Mouse (Mus musculus): ENCODE results near the gene Haus2.
"Not testable (repeated sequence)": the region's sequence is repeated elsewhere in the genome, so short reads cannot be mapped to it uniquely, and the experiment has no call there.

Gene Haus2

GRCm38 (mm10) chr2:120608830-120609723 lies at the start of gene Haus2, which contains the start of gene Lrrc57:
Gene Haus2, plus strand, starts transcription at chr2:120609383.
Gene Lrrc57, minus strand, starts transcription at chr2:120609520.
- peak; percentile 86 for DNase-seq (ENCODE audit: low spot score)

- no peak for DNase-seq (ENCODE audit: low spot score)
These were observed 47.7 kb upstream of the Haus2 start for GRCm38 (mm10) chr2:120561524-120561923.

GRCm38 (mm10) chr2:120562859-120563234 lies 46.3 kb upstream of the Haus2 start:
- no peak for DNase-seq (ENCODE audit: low spot score)

- DNase-seq (ENCODE audit: low spot score): peak; percentile 77
These were observed 45.8 kb upstream of the Haus2 start, which contains the start of gene Zfp106 for GRCm38 (mm10) chr2:120563235-120563990. Gene Zfp106, minus strand, starts transcription at chr2:120563843.

GRCm38 (mm10) chr2:120564548-120565188 lies 44.5 kb upstream of the Haus2 start:
- DNase-seq (ENCODE audit: low spot score): not testable (repeated sequence)

- DNase-seq (ENCODE audit: low spot score): no peak
These were observed 43.8 kb upstream of the Haus2 start for GRCm38 (mm10) chr2:120565363-120565762.

- peak; percentile 85 for DNase-seq (ENCODE audit: low spot score)
These were observed 42.0 kb upstream of the Haus2 start, which contains the start of gene Snap23 for GRCm38 (mm10) chr2:120566886-120567797. Gene Snap23, plus strand, starts transcription at chr2:120567671.

GRCm38 (mm10) chr2:120567798-120568320 lies 41.3 kb upstream of the Haus2 start:
- DNase-seq (ENCODE audit: low spot score): no peak

- no peak for DNase-seq (ENCODE audit: low spot score)
These were observed 38.1 kb upstream of the Haus2 start for GRCm38 (mm10) chr2:120571081-120571480.

- DNase-seq (ENCODE audit: low spot score): not testable (repeated sequence)
These were observed 37.0 kb upstream of the Haus2 start for GRCm38 (mm10) chr2:120572161-120572560.

- DNase-seq (ENCODE audit: low spot score): no peak
These were observed 34.1 kb upstream of the Haus2 start for GRCm38 (mm10) chr2:120575121-120575520.

- no peak for DNase-seq (ENCODE audit: low spot score)
These were observed 33.2 kb upstream of the Haus2 start for GRCm38 (mm10) chr2:120575978-120576377.

GRCm38 (mm10) chr2:120577799-120578198 lies 31.4 kb upstream of the Haus2 start:
- DNase-seq (ENCODE audit: low spot score): no peak

- no peak for DNase-seq (ENCODE audit: low spot score)
These were observed 30.9 kb upstream of the Haus2 start for GRCm38 (mm10) chr2:120578286-120578685.

GRCm38 (mm10) chr2:120589759-120590158 lies 19.4 kb upstream of the Haus2 start:
- no peak for DNase-seq (ENCODE audit: low spot score)

- DNase-seq (ENCODE audit: low spot score): no peak
These were observed 17.0 kb upstream of the Haus2 start for GRCm38 (mm10) chr2:120592227-120592626.

- no peak for DNase-seq (ENCODE audit: low spot score)
These were observed 11.4 kb upstream of the Haus2 start for GRCm38 (mm10) chr2:120597734-120598133.

- DNase-seq (ENCODE audit: low spot score): no peak
These were observed 9.7 kb upstream of the Haus2 start for GRCm38 (mm10) chr2:120599506-120599905.

- DNase-seq (ENCODE audit: low spot score): no peak
These were observed 3.0 kb upstream of the Haus2 start for GRCm38 (mm10) chr2:120606021-120606690.
